Mouse (Mus musculus) lung, postnatal 0 days (tissue): ENCODE data around the gene Hectd2.
A peak's percentile ranks its signal among the peaks of the same experiment; 100 is the strongest.

ENCODE experiments used
- CTCF ChIP-seq: IDR thresholded peaks from 2 replicates; pipeline ENCODE4 v1.5.1; 2016; ENCODE audit warnings: antibody characterized with exemption, mild to moderate bottlenecking
- EP300 ChIP-seq: IDR thresholded peaks from 2 replicates; pipeline ENCODE4 v1.6.1; 2016; ENCODE audit warnings: antibody characterized with exemption, mild to moderate bottlenecking, control low read depth

- TF ChIP-seq CTCF (no peak), EP300 (peak; percentile 51; the same call in 1 of the 2 replicates)
Observed at GRCm38 (mm10) chr19:36645308-36645889, 91.0 kb downstream of the Hectd2 start.
